Mouse (Mus musculus) heart, postnatal 0 days (tissue): Measurements from ENCODE around the gene Ube2c.

Source experiments
- CTCF ChIP-seq: IDR thresholded peaks from 2 replicates; pipeline ENCODE4 v1.5.1; 2016; ENCODE audit warnings: antibody characterized with exemption, control low read depth, low read depth
- EP300 ChIP-seq: IDR thresholded peaks from 2 replicates; pipeline ENCODE4 v1.6.1; 2016; ENCODE audit warnings: antibody characterized with exemption, low read depth

- TF ChIP-seq CTCF (no peak), EP300 (no peak)
Observed at GRCm38 (mm10) chr2:164813557-164813956, 43.9 kb downstream of the Ube2c start.
